Mouse (Mus musculus): ENCODE measurements around the gene Olfr203. TPM values are rescaled to one million over a fixed set of nuclear protein-coding genes. Genes with fewer than 3 reads are reported as not detected.
"Not testable (repeated sequence)": the region's sequence is repeated elsewhere in the genome, so short reads cannot be mapped to it uniquely, and the experiment has no call there.

Olfr203 gene
- polyA plus RNA-seq, 1 experiment from 2014 or later = not detected

DNA sequence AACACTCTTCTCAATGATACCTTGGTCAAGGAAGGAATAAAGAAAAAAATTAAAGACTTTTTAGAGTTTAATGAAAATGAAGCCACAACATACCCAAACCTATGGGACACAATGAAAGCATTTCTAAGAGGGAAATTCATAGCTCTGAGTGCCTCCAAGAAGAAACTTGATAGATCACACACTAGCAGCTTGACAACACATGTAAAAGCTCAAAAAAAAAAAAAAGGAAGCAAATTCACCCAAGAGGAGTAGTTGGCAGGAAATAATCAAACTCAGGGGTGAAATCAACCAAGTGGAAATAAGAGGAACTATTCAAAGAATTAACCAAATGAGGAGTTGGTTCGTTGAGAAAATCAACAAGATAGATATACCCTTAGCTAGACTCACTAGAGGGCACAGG lies 24.6 kb downstream of the Olfr203 start:
- 38% methylated on average over 1 of the region's 1 CpGs for WGBS
- not testable (repeated sequence) for H3K9ac ChIP-seq (ENCODE audit: low read length); H3K36me3 ChIP-seq (ENCODE audit: control insufficient read depth, insufficient read depth); H3K9me3 ChIP-seq (replicated peaks; ENCODE audit: control insufficient read depth, low read length); H3K4me1 ChIP-seq (ENCODE audit: control insufficient read depth, insufficient read depth, low read length); H3K27me3 ChIP-seq (ENCODE audit: control insufficient read depth, insufficient read depth, low read length); ATAC-seq (replicated peaks; ENCODE audit: extremely low read depth, insufficient read depth, low FRiP score); H3K4me3 ChIP-seq (ENCODE audit: low read length); H3K4me2 ChIP-seq (ENCODE audit: low read depth, low read length); H3K27ac ChIP-seq (ENCODE audit: low read length)

DNA sequence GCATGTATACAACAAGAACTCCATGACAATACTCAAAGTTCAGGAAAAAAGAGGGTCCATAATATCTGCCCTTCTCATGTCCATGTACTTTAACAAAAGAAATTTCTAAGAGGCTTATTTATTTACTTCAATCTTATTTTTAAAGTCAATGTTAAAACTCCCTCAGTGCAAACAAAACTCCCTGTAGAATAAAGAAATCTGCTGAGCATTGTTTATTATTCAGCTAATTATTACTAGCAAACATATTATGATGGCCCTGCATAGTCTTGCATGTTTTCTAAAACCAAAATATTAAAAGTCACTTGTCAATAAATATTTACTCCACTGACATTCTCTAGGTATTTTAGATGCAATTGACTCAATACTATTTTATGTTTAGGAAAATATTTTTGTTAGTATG lies 32.4 kb downstream of the Olfr203 start, which contains the start of gene Olfr205:
Gene Olfr205, minus strand, starts transcription at position 101 of the 400 bp plus-strand sequence.
- H3K4me2 ChIP-seq (ENCODE audit: low read depth, low read length) = no peak within 1 kb of the TSS
- no peaks in the 10 kb centered on the region for H3K36me3 ChIP-seq (ENCODE audit: control insufficient read depth, insufficient read depth)
- H3K27me3 ChIP-seq (ENCODE audit: control insufficient read depth, insufficient read depth, low read length) = no peaks in the 10 kb centered on the region
- ATAC-seq (replicated peaks; ENCODE audit: extremely low read depth, insufficient read depth, low FRiP score) = no peak
- no peak within 1 kb of the TSS for H3K4me3 ChIP-seq (ENCODE audit: low read length)
- H3K9ac ChIP-seq (ENCODE audit: low read length) = no peak within 1 kb of the TSS
- no peaks in the 10 kb centered on the region for H3K4me1 ChIP-seq (ENCODE audit: control insufficient read depth, insufficient read depth, low read length)
- no peaks in the 10 kb centered on the region; the same call in 1 of the 2 replicates for H3K9me3 ChIP-seq (replicated peaks; ENCODE audit: control insufficient read depth, low read length)
- H3K27ac ChIP-seq (ENCODE audit: low read length) = no peak within 1 kb of the TSS

DNA sequence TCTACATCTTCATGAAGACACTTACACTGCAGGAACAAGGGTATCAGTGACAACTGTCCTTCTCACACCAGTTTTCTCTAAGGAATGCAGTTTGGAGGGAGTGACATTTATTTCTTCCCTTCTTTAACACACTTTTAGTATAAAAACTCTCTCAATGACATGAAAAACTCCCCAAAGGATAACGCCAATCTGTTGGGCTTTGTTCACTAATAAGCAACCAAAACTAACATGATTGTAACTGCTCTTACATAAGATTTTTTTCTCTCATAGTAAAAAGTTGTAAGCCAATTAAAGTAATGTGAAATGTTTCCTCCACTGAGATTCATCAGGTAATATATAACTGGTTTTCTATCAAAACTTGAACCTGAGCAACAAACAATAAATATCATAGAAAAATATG lies 50.5 kb downstream of the Olfr203 start, which contains the start of gene Olfr206:
Gene Olfr206, minus strand, starts transcription at position 101 of the 400 bp plus-strand sequence.
- Histone ChIP-seq H3K4me1 (ENCODE audit: control insufficient read depth, insufficient read depth, low read length) (no peaks in the 10 kb centered on the region), H3K4me3 (ENCODE audit: low read length) (no peak within 1 kb of the TSS), H3K27ac (ENCODE audit: low read length) (no peak within 1 kb of the TSS), H3K9me3 (replicated peaks; ENCODE audit: control insufficient read depth, low read length) (no peaks in the 10 kb centered on the region), H3K27me3 (ENCODE audit: control insufficient read depth, insufficient read depth, low read length) (no peaks in the 10 kb centered on the region), H3K4me2 (ENCODE audit: low read depth, low read length) (no peak within 1 kb of the TSS), H3K36me3 (ENCODE audit: control insufficient read depth, insufficient read depth) (no peaks in the 10 kb centered on the region), H3K9ac (ENCODE audit: low read length) (no peak within 1 kb of the TSS)
- WGBS = 64% methylated on average over 1 of the region's 1 CpGs
- ATAC-seq (replicated peaks; ENCODE audit: extremely low read depth, insufficient read depth, low FRiP score) = no peak

Other genes starting within 250 kb of the Olfr203 start
- gene Olfr190, start 220.9 kb upstream of the Olfr203 start, polyA plus RNA-seq (2015; fragmentation: Nextera tagmentation; extraction: Ambion mirVana) = not detected in 2 replicates
- not detected in 2 replicates for gene Olfr191, start 209.1 kb upstream of the Olfr203 start, polyA plus RNA-seq (2015; fragmentation: Nextera tagmentation; extraction: Ambion mirVana)
- gene Olfr193, start 187.0 kb upstream of the Olfr203 start, polyA plus RNA-seq (2015; fragmentation: Nextera tagmentation; extraction: Ambion mirVana) = not detected in 2 replicates
- gene Olfr194, start 177.8 kb upstream of the Olfr203 start, polyA plus RNA-seq (2015; fragmentation: Nextera tagmentation; extraction: Ambion mirVana) = not detected in 2 replicates
- gene Olfr195, start 151.8 kb upstream of the Olfr203 start, polyA plus RNA-seq (2015; fragmentation: Nextera tagmentation; extraction: Ambion mirVana) = not detected in 2 replicates
- gene Olfr196, start 128.4 kb upstream of the Olfr203 start, polyA plus RNA-seq (2015; fragmentation: Nextera tagmentation; extraction: Ambion mirVana) = not detected in 2 replicates
- gene Olfr198, start 95.3 kb upstream of the Olfr203 start, polyA plus RNA-seq (2015; fragmentation: Nextera tagmentation; extraction: Ambion mirVana) = not detected in 2 replicates
- gene Olfr199, start 79.1 kb upstream of the Olfr203 start, polyA plus RNA-seq (2015; fragmentation: Nextera tagmentation; extraction: Ambion mirVana) = not detected in 2 replicates
- not detected in 2 replicates for gene Olfr201, start 26.2 kb upstream of the Olfr203 start, polyA plus RNA-seq (2015; fragmentation: Nextera tagmentation; extraction: Ambion mirVana)
- gene Olfr202, start 12.1 kb upstream of the Olfr203 start, polyA plus RNA-seq (2015; fragmentation: Nextera tagmentation; extraction: Ambion mirVana) = not detected in 2 replicates
- gene Olfr204, start 19.4 kb downstream of the Olfr203 start, polyA plus RNA-seq (2015; fragmentation: Nextera tagmentation; extraction: Ambion mirVana) = not detected in 2 replicates
- gene Olfr205, start 32.3 kb downstream of the Olfr203 start, polyA plus RNA-seq (2015; fragmentation: Nextera tagmentation; extraction: Ambion mirVana) = not detected in 2 replicates
- gene Olfr206, start 50.4 kb downstream of the Olfr203 start, polyA plus RNA-seq (2015; fragmentation: Nextera tagmentation; extraction: Ambion mirVana) = not detected in 2 replicates
- gene Olfr209, start 65.1 kb downstream of the Olfr203 start, polyA plus RNA-seq (2015; fragmentation: Nextera tagmentation; extraction: Ambion mirVana) = not detected in 2 replicates
- gene Gabrr3, start 108.5 kb downstream of the Olfr203 start, polyA plus RNA-seq (2015; fragmentation: Nextera tagmentation; extraction: Ambion mirVana) = not detected in 2 replicates
- gene Riox2, start 172.9 kb downstream of the Olfr203 start, polyA plus RNA-seq (2015; fragmentation: Nextera tagmentation; extraction: Ambion mirVana) = 25.3 and 27.5 TPM in 2 replicates

Measured in heart, embryonic 16.5 days (tissue).